17 mouse cellular contexts compared by ENCODE assay signal in genomic region chr4:87835191-87835590, GRCm38 (mm10).
DNase-seq lines count a peak whose midpoint lies in the region; ATAC-seq lines count a peak whose summit lies in the region.
"Had no signal": no experiment of that assay in that cellular context is flagged by ENCODE, and none has a peak within 500 bp of the region (broad histone marks: within the 10 kb centered on the region; RNA-seq: fewer than 3 reads in every experiment).

No protein-coding gene starts in this region.

- no peak overlapping the region for H3K4me3 ChIP-seq in intestine, embryonic 14.5 days (ENCODE audit: low read depth, low read length)
- H3K4me3 ChIP-seq in intestine, embryonic 16.5 days (ENCODE audit: low read length) = no peak overlapping the region
- no peak overlapping the region for H3K4me3 ChIP-seq in hindbrain, embryonic 14.5 days (replicated peaks; ENCODE audit: low read length)
- H3K4me3 ChIP-seq: gastrocnemius, adult 2 months; heart, embryonic 10.5 days; hindbrain, embryonic 13.5 days had no signal

- DNase-seq in intestine, embryonic 14.5 days (ENCODE audit: low spot score) = peak; percentile 42
- peak; percentile 49 for DNase-seq in embryo, embryonic 10 days (ENCODE audit: low spot score)
- peak; percentile 30 for DNase-seq in embryo, embryonic 11 days
- peak; percentile 26 for DNase-seq in mesoderm, embryonic 11.5 days (ENCODE audit: low read depth, low spot score)
- no peak for DNase-seq in hindbrain, embryonic 14.5 days (ENCODE audit: low spot score)
- DNase-seq: adrenal gland, adult 8-10 months; adrenal gland, postnatal 36 days; cerebellum, adult 2 months; cerebellum, postnatal 10 days; gastrocnemius, adult 2 months; gastrocnemius, postnatal 36 days; heart, adult 11 months; heart, postnatal 10 days had no signal

- peaks cover 25% of the 10 kb centered on the region for H3K4me1 ChIP-seq in intestine, embryonic 14.5 days (replicated peaks; ENCODE audit: control insufficient read depth, insufficient read depth, low read length)
- peaks cover 26% of the 10 kb centered on the region for H3K4me1 ChIP-seq in intestine, embryonic 16.5 days (ENCODE audit: control insufficient read depth, insufficient read depth, low read length)
- H3K4me1 ChIP-seq in hindbrain, embryonic 14.5 days (replicated peaks; ENCODE audit: control insufficient read depth, insufficient read depth, low read length) = peaks cover 20% of the 10 kb centered on the region

- ATAC-seq in intestine, embryonic 14.5 days (replicated peaks; ENCODE audit: low FRiP score, low TSS enrichment, low read depth) = no peak
- ATAC-seq in intestine, embryonic 16.5 days = no peak
- no peak for ATAC-seq in CD4-positive, CD25-positive, alpha-beta regulatory T cell, adult 4 months
- no peak for ATAC-seq in hindbrain, embryonic 14.5 days (ENCODE audit: low FRiP score)

- 53% methylated on average over 6 of the region's 6 CpGs for WGBS in intestine, embryonic 14.5 days
- WGBS in intestine, embryonic 16.5 days = 57% methylated on average over 6 of the region's 6 CpGs
- 45% methylated on average over 6 of the region's 6 CpGs for WGBS in hindbrain, embryonic 14.5 days

- no peaks in the 10 kb centered on the region for H3K9me3 ChIP-seq in intestine, embryonic 14.5 days (ENCODE audit: control insufficient read depth, low read length)
- no peaks in the 10 kb centered on the region for H3K9me3 ChIP-seq in intestine, embryonic 16.5 days (ENCODE audit: control insufficient read depth, low read length)
- H3K9me3 ChIP-seq in hindbrain, embryonic 14.5 days (ENCODE audit: control insufficient read depth, low read length) = no peaks in the 10 kb centered on the region
- H3K9me3 ChIP-seq: heart, embryonic 10.5 days; hindbrain, embryonic 13.5 days had no signal

- H3K27me3 ChIP-seq in intestine, embryonic 14.5 days (replicated peaks; ENCODE audit: control insufficient read depth, insufficient read depth, low read length) = no peaks in the 10 kb centered on the region
- no peaks in the 10 kb centered on the region for H3K27me3 ChIP-seq in intestine, embryonic 16.5 days (replicated peaks; ENCODE audit: control insufficient read depth, insufficient read depth, low read length)
- H3K27me3 ChIP-seq in hindbrain, embryonic 14.5 days (ENCODE audit: control insufficient read depth, insufficient read depth, low read length) = no peaks in the 10 kb centered on the region
- H3K27me3 ChIP-seq: hindbrain, embryonic 13.5 days had no signal

- H3K36me3 ChIP-seq in intestine, embryonic 14.5 days (ENCODE audit: control insufficient read depth, insufficient read depth, low read length) = peaks cover 6% of the 10 kb centered on the region
- no peaks in the 10 kb centered on the region for H3K36me3 ChIP-seq in intestine, embryonic 16.5 days (ENCODE audit: control insufficient read depth, insufficient read depth, low read length)
- H3K36me3 ChIP-seq in hindbrain, embryonic 14.5 days (replicated peaks; ENCODE audit: control insufficient read depth, insufficient read depth) = peaks cover 6% of the 10 kb centered on the region
- H3K36me3 ChIP-seq: heart, embryonic 10.5 days had no signal

- H3K9ac ChIP-seq in intestine, embryonic 14.5 days (ENCODE audit: low read length) = no peak overlapping the region
- H3K9ac ChIP-seq in intestine, embryonic 16.5 days (ENCODE audit: low read depth, low read length) = no peak overlapping the region
- H3K9ac ChIP-seq in hindbrain, embryonic 14.5 days = no peak overlapping the region
- H3K9ac ChIP-seq: hindbrain, embryonic 13.5 days had no signal

- no peak overlapping the region for H3K4me2 ChIP-seq in intestine, embryonic 14.5 days (ENCODE audit: low read length)
- H3K4me2 ChIP-seq in intestine, embryonic 16.5 days (ENCODE audit: low read depth, low read length) = no peak overlapping the region
- no peak overlapping the region for H3K4me2 ChIP-seq in hindbrain, embryonic 14.5 days (replicated peaks)
- H3K4me2 ChIP-seq: hindbrain, embryonic 13.5 days had no signal

- no peak overlapping the region for H3K27ac ChIP-seq in intestine, embryonic 14.5 days (ENCODE audit: low read depth)
- H3K27ac ChIP-seq in intestine, embryonic 16.5 days (ENCODE audit: low read length) = no peak overlapping the region
- H3K27ac ChIP-seq in hindbrain, embryonic 14.5 days = no peak overlapping the region
- H3K27ac ChIP-seq: gastrocnemius, adult 2 months; heart, embryonic 10.5 days had no signal
